Mouse (Mus musculus): Measurements from ENCODE around the gene Srp54a.
"Not testable (repeated sequence)": the region's sequence is repeated elsewhere in the genome, so short reads cannot be mapped to it uniquely, and the experiment has no call there.

Srp54a gene

DNA sequence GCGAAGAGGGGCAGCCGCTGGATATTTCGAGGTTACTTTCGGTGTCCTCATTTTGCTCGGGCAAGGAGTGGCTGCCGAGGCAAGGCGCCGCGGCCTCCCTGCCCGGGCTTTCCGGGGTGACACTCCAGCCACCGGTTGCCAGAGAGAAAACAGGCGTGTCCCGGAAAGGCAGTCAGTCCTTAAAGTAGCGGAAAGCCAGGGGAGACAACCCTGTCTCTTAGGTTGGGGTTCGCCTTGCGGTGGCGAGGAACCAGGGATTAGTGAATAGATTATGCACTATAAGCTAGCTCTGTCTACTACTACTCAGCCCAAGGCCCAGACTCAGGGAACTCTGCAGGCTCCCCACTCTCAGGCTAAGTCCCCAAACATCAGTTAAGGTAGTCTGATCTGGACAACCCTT lies 44.7 kb downstream of the Srp54a start:
- not testable (repeated sequence) for DNase-seq (ENCODE audit: low spot score in 2 of 2)

DNA sequence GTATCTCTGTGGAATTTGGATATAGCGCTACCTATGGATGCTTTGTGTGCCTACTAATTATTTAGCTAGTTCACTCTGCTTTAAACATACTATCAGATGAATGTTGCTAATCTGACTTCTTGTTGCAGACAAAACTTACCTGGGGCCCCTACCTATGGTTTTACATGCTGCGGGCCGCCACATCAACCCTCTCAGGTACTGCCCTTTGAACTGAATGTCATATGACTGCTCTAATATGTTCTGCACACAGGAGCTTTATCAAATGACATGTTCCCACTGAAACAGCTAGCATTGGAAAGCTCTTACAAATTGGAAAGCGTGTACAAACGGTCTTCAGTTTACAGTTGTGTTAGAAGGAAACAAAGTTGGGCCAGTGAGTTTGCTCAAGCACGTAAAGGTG lies 55.5 kb downstream of the Srp54a start:
- DNase-seq (ENCODE audit: low spot score in 2 of 2), result not testable (repeated sequence)

DNA sequence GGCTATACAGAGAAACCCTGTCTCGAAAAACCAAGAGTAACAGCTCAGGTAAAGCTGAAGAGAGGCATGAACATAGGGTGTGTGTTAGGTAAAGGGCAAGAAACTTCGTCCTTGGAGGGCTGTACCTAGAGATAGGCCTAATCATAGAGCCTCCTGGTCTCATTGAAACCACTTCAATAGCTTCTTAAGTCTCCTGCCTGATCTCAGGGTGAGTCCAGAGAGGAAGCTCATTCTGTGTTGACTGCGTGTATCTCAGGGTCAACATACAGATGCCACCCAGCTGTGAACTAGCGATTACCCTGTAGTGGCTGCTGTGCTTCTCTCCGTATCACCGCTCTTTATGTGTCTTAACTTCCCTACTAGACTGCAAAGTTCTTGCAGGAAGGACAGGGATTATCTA lies 57.8 kb downstream of the Srp54a start:
- DNase-seq (ENCODE audit: low spot score in 2 of 2), result not testable (repeated sequence)

- DNase-seq (ENCODE audit: low spot score in 2 of 2), result not testable (repeated sequence)
Observed at GRCm38 (mm10) chr12:55154559-55155448, 74.7 kb downstream of the Srp54a start, which contains the start of gene Srp54b. TSS of gene Srp54b (plus strand) at chr12:55155104.

GRCm38 (mm10) chr12:55155449-55155783 lies 75.4 kb downstream of the Srp54a start:
- not testable (repeated sequence) for DNase-seq (ENCODE audit: low spot score in 2 of 2)
